Mouse (Mus musculus) MEL (cell line): ENCODE measurements around the gene Ccdc186. TPM values are rescaled to one million over a fixed set of nuclear protein-coding genes. Genes with fewer than 3 reads are reported as not detected.

Source experiments
- DNase-seq: peaks from one replicate; pipeline ENCODE4 v3.0.0; 2011; ENCODE audit warnings: low read depth, low spot score
- H3K27ac ChIP-seq: 2 replicates; pipeline ENCODE4 v1.5.1; 2012; ENCODE audit warnings: low read depth, mild to moderate bottlenecking, control low read depth, low read length, moderate library complexity; ENCODE audit not compliant: control insufficient read depth
- H3K27me3 ChIP-seq, 2 experiments: fragments of 150-350 bp in 1 of 2; sonication (generic) in 1 of 2; 2 replicates each; pipeline ENCODE4 v1.6.1; 2012; ENCODE audit warnings: low read length in 2 of 2, mild to moderate bottlenecking in 2 of 2, improper control_type of control experiment in 1 of 2, moderate library complexity in 1 of 2; ENCODE audit not compliant: insufficient read depth in 2 of 2, control insufficient read depth in 1 of 2
- H3K36me3 ChIP-seq, 2 experiments: 2 replicates each; pipeline ENCODE4 v1.6.1; 2012 to 2014; ENCODE audit warnings: low read length in 2 of 2, improper control_type of control experiment in 1 of 2, inconsistent platforms in 1 of 2, mild to moderate bottlenecking in 1 of 2; ENCODE audit not compliant: insufficient read depth in 2 of 2, control insufficient read depth in 1 of 2
- H3K4me1 ChIP-seq, 2 experiments: fragments of 150-350 bp in 1 of 2; sonication (generic) in 1 of 2; 2 replicates each; pipeline ENCODE4 v1.6.1; 2012; ENCODE audit warnings: low read length in 2 of 2, improper control_type of control experiment in 1 of 2, mild to moderate bottlenecking in 1 of 2; ENCODE audit not compliant: insufficient read depth in 2 of 2, control insufficient read depth in 1 of 2
- H3K4me3 ChIP-seq, 2 experiments: fragments of 150-350 bp in 1 of 2; sonication (generic) in 1 of 2; 2 replicates each; pipeline ENCODE4 v1.5.1; 2012; ENCODE audit warnings: low read depth in 2 of 2, low read length in 2 of 2, mild to moderate bottlenecking in 2 of 2, moderate library complexity in 2 of 2, control low read depth in 1 of 2, improper control_type of control experiment in 1 of 2; ENCODE audit not compliant: control insufficient read depth in 1 of 2, insufficient read depth in 1 of 2
- H3K79me2 ChIP-seq: 2 replicates; pipeline ENCODE4 v1.6.1; 2012; ENCODE audit warnings: mild to moderate bottlenecking, low read length, moderate library complexity; ENCODE audit not compliant: control insufficient read depth, poor library complexity, insufficient read depth
- H3K9ac ChIP-seq: 2 replicates; pipeline ENCODE4 v1.6.1; 2012; ENCODE audit warnings: low read depth, mild to moderate bottlenecking, control low read depth, low read length, moderate library complexity; ENCODE audit not compliant: control insufficient read depth, poor library complexity, severe bottlenecking
- H3K9me3 ChIP-seq: fragments of 150-350 bp; sonication (generic); replicated peaks from 2 replicates; pipeline ENCODE4 v1.6.1; 2012; ENCODE audit warnings: mild to moderate bottlenecking, low read length, improper control_type of control experiment, moderate library complexity; ENCODE audit not compliant: insufficient read depth
- CHD2 ChIP-seq: IDR thresholded peaks from 2 replicates; pipeline ENCODE4 v1.6.1; 2011; ENCODE audit warnings: low read length, improper control_type of control experiment
- CTCF ChIP-seq, 3 experiments: IDR thresholded peaks in 2 of 3; conservative IDR thresholded peaks in 1 of 3; 2 replicates each; pipeline ENCODE4 v1.5.1; 2011 to 2012; ENCODE audit warnings: low read length in 3 of 3, low read depth in 2 of 3, mild to moderate bottlenecking in 2 of 3, improper control_type of control experiment in 1 of 3, inconsistent platforms in 1 of 3, mixed read lengths in 1 of 3, moderate library complexity in 1 of 3; ENCODE audit not compliant: control insufficient read depth in 1 of 3, insufficient read depth in 1 of 3, poor library complexity in 1 of 3, severe bottlenecking in 1 of 3
- E2F4 ChIP-seq: IDR thresholded peaks from 2 replicates; pipeline ENCODE4 v1.6.1; 2011; ENCODE audit warnings: low read depth, low read length, improper control_type of control experiment, borderline replicate concordance
- ELF1 ChIP-seq: IDR thresholded peaks from 2 replicates; pipeline ENCODE4 v1.6.1; 2014; ENCODE audit warnings: low read depth, mild to moderate bottlenecking, inconsistent platforms, low read length, improper control_type of control experiment, moderate library complexity
- GABPA ChIP-seq: IDR thresholded peaks from 2 replicates; pipeline ENCODE4 v1.6.1; 2012; ENCODE audit warnings: low read depth, mild to moderate bottlenecking, inconsistent platforms, low read length, improper control_type of control experiment, moderate library complexity
- JUND ChIP-seq: IDR thresholded peaks from 2 replicates; pipeline ENCODE4 v1.6.1; 2011; ENCODE audit warnings: low read depth, mild to moderate bottlenecking, improper control_type of control experiment, low read length
- KAT2A ChIP-seq: conservative IDR thresholded peaks from 2 replicates; pipeline ENCODE4 v1.6.1; 2012; ENCODE audit warnings: low read depth, low read length, improper control_type of control experiment, inconsistent platforms
- MAFK ChIP-seq: IDR thresholded peaks from 2 replicates; pipeline ENCODE4 v1.6.1; 2011; ENCODE audit warnings: low read depth, mild to moderate bottlenecking, low read length, improper control_type of control experiment, borderline replicate concordance
- MYB ChIP-seq: IDR thresholded peaks from 2 replicates; pipeline ENCODE4 v1.6.1; 2011; ENCODE audit warnings: mild to moderate bottlenecking, low read depth, low read length, improper control_type of control experiment
- MYC ChIP-seq: IDR thresholded peaks from 2 replicates; pipeline ENCODE4 v1.6.1; 2011; ENCODE audit warnings: low read depth, mild to moderate bottlenecking, low read length, improper control_type of control experiment, moderate library complexity
- NELFE ChIP-seq: IDR thresholded peaks from 2 replicates; pipeline ENCODE4 v1.6.1; 2011; ENCODE audit warnings: low read depth, low read length, improper control_type of control experiment
- NRF1 ChIP-seq: IDR thresholded peaks from 2 replicates; pipeline ENCODE4 v1.6.1; 2014; ENCODE audit warnings: low read depth, mild to moderate bottlenecking, inconsistent platforms, low read length, improper control_type of control experiment, moderate library complexity; ENCODE audit not compliant: poor library complexity, insufficient read depth, severe bottlenecking
- POLR2A ChIP-seq, 2 experiments: IDR thresholded peaks; 2 replicates each; pipeline ENCODE4 v1.6.1; 2011 to 2012; ENCODE audit warnings: low read length in 2 of 2, mild to moderate bottlenecking in 2 of 2, control low read depth in 1 of 2, improper control_type of control experiment in 1 of 2, low read depth in 1 of 2, moderate library complexity in 1 of 2; ENCODE audit not compliant: control insufficient read depth in 1 of 2, insufficient read depth in 1 of 2, poor library complexity in 1 of 2
- POLR2AphosphoS5 ChIP-seq: IDR thresholded peaks from 2 replicates; pipeline ENCODE4 v1.6.1; 2012; ENCODE audit warnings: low read depth, borderline replicate concordance, mild to moderate bottlenecking, inconsistent platforms, low read length, moderate library complexity, mixed read lengths
- RCOR1 ChIP-seq: IDR thresholded peaks from 2 replicates; pipeline ENCODE4 v1.6.1; 2012; ENCODE audit warnings: low read depth, mild to moderate bottlenecking, inconsistent platforms, low read length, improper control_type of control experiment
- SIN3A ChIP-seq: IDR thresholded peaks from 2 replicates; pipeline ENCODE4 v1.6.1; 2012; ENCODE audit warnings: low read length, improper control_type of control experiment, inconsistent platforms
- SMC3 ChIP-seq: IDR thresholded peaks from 2 replicates; pipeline ENCODE4 v1.6.1; 2011; ENCODE audit warnings: low read depth, low read length, improper control_type of control experiment
- TCF12 ChIP-seq: IDR thresholded peaks from 2 replicates; pipeline ENCODE4 v1.6.1; 2014; ENCODE audit warnings: low read depth, mild to moderate bottlenecking, inconsistent platforms, low read length, improper control_type of control experiment, moderate library complexity
- UBTF ChIP-seq: IDR thresholded peaks from 2 replicates; pipeline ENCODE4 v1.6.1; 2012; ENCODE audit warnings: low read depth, mild to moderate bottlenecking, inconsistent platforms, low read length, improper control_type of control experiment, moderate library complexity, borderline replicate concordance; ENCODE audit not compliant: insufficient read depth
- USF2 ChIP-seq, 2 experiments: IDR thresholded peaks; 2 replicates each; pipeline ENCODE4 v1.6.1; 2011 to 2012; ENCODE audit warnings: improper control_type of control experiment in 2 of 2, low read length in 2 of 2, borderline replicate concordance in 1 of 2, inconsistent platforms in 1 of 2, low read depth in 1 of 2, mild to moderate bottlenecking in 1 of 2; ENCODE audit not compliant: insufficient read depth in 1 of 2
- ZC3H11A ChIP-seq: IDR thresholded peaks from 2 replicates; pipeline ENCODE4 v1.6.1; 2012; ENCODE audit warnings: low read depth, mild to moderate bottlenecking, inconsistent platforms, low read length, improper control_type of control experiment
- ZMIZ1 ChIP-seq: IDR thresholded peaks from 2 replicates; pipeline ENCODE4 v1.6.1; 2012; ENCODE audit warnings: low read depth, mild to moderate bottlenecking, inconsistent platforms, low read length, improper control_type of control experiment, moderate library complexity
- ZNF384 ChIP-seq: IDR thresholded peaks from 2 replicates; pipeline ENCODE4 v1.6.1; 2012; ENCODE audit warnings: low read depth, mild to moderate bottlenecking, inconsistent platforms, low read length, improper control_type of control experiment
- polyA plus RNA-seq, 2 experiments: library from polyadenylated mRNA; stranded (reverse) in 1 of 2; unstranded in 1 of 2; fragments of >175 nt in 1 of 2; fragments of >200 nt in 1 of 2; gene quantifications; 2 replicates each; pipeline versions ENCODE4 v1.2.1 to v1.2.4; 2012; ENCODE audit warnings: low replicate concordance in 2 of 2, low read depth in 1 of 2; ENCODE audit not compliant: insufficient read length in 2 of 2, insufficient read depth in 1 of 2, missing spikeins in 1 of 2
- total RNA-seq: library from RNA; depleted of rRNA; stranded (reverse); fragments of 300-350 nt; gene quantifications from 2 replicates; pipeline ENCODE4 v1.2.3, GENCODE M21; 2012

Ccdc186 gene
- total and polyA plus RNA-seq, 3 experiments = 7.9 to 72.2 (median 21.9) TPM

- Histone ChIP-seq H3K36me3 (no peaks in the 10 kb centered on the region), H3K27me3 (peaks cover 13 to 26% of the 10 kb centered on the region in 2 experiments), H3K9me3 (no peaks in the 10 kb centered on the region), H3K4me3 (no peak overlapping the region), H3K27ac (no peak overlapping the region), H3K79me2 (no peaks in the 10 kb centered on the region), H3K9ac (no peak overlapping the region), H3K4me1 (no peaks in the 10 kb centered on the region)
- DNase-seq = no peak
- TF ChIP-seq NRF1 = no peak
These were observed 13.3 kb upstream of the Ccdc186 start for GRCm38 (mm10) chr19:56835340-56835739.

- no peaks in the 10 kb centered on the region for H3K79me2 ChIP-seq
These were observed 8.2 kb upstream of the Ccdc186 start for GRCm38 (mm10) chr19:56830163-56830562.

GRCm38 (mm10) chr19:56829267-56829666 is 7.3 kb upstream of the Ccdc186 start:
- TF ChIP-seq SIN3A (no peak), CHD2 (no peak), ZC3H11A (no peak), ZMIZ1 (no peak), SMC3 (no peak), UBTF (no peak), GABPA (no peak), RCOR1 (no peak)
- H3K27ac ChIP-seq = no peak overlapping the region
- no peak overlapping the region for H3K9ac ChIP-seq
- H3K4me3 ChIP-seq = no peak overlapping the region
- no peak for DNase-seq
- peaks cover 20 to 42% of the 10 kb centered on the region in 2 experiments for H3K27me3 ChIP-seq
- H3K9me3 ChIP-seq = no peaks in the 10 kb centered on the region
- H3K4me1 ChIP-seq = no peaks in the 10 kb centered on the region
- H3K79me2 ChIP-seq = no peaks in the 10 kb centered on the region
- H3K36me3 ChIP-seq = no peaks in the 10 kb centered on the region

More at GRCm38 (mm10) chr19:56830163-56830562, 8.2 kb upstream of the Ccdc186 start:
- Histone ChIP-seq H3K36me3 (no peaks in the 10 kb centered on the region), H3K4me3 (no peak overlapping the region), H3K9ac (no peak overlapping the region), H3K9me3 (no peaks in the 10 kb centered on the region), H3K27me3 (peaks cover 19 to 44% of the 10 kb centered on the region in 2 experiments), H3K27ac (no peak overlapping the region), H3K4me1 (no peaks in the 10 kb centered on the region)
- TF ChIP-seq POLR2AphosphoS5 = no peak
- no peak for TF ChIP-seq ZMIZ1
- TF ChIP-seq MYC = no peak
- no peak for TF ChIP-seq USF2 (IDR thresholded peaks at IDR 0.05; ENCODE audit: borderline replicate concordance in 1 of 2, insufficient read depth in 1 of 2, low read depth in 1 of 2, low read length in 2 of 2)
- TF ChIP-seq TCF12 = no peak
- TF ChIP-seq NELFE = no peak
- TF ChIP-seq GABPA = no peak
- TF ChIP-seq CHD2 = no peak
- TF ChIP-seq JUND = no peak
- no peak for TF ChIP-seq KAT2A
- TF ChIP-seq CTCF (IDR thresholded peaks at IDR 0.05 in 2 of 3, conservative IDR thresholded peaks at IDR 0.05 in 1 of 3; ENCODE audit: control insufficient read depth in 1 of 3, insufficient read depth in 1 of 3, low read depth in 2 of 3, low read length in 3 of 3, poor library complexity in 1 of 3, severe bottlenecking in 1 of 3) = no peak
- no peak for TF ChIP-seq POLR2A (IDR thresholded peaks at IDR 0.05; ENCODE audit: control insufficient read depth in 1 of 2, insufficient read depth in 1 of 2, low read depth in 1 of 2, low read length in 2 of 2, poor library complexity in 1 of 2)
- TF ChIP-seq ZNF384 = no peak
- TF ChIP-seq MAFK = no peak
- no peak for TF ChIP-seq SIN3A
- TF ChIP-seq E2F4 = no peak
- TF ChIP-seq ELF1 = no peak
- no peak for TF ChIP-seq MYB
- no peak for DNase-seq
